Mouse (Mus musculus): Measurements from ENCODE around the gene Rhoq.
A peak's percentile ranks its signal among the peaks of the same experiment; 100 is the strongest.

Rhoq gene

GRCm38 (mm10) chr17:86962894-86963585 lies at the start of gene Rhoq:
TSS of gene Rhoq (plus strand) at chr17:86963082.
- DNase-seq, result peak; percentile 65

GRCm38 (mm10) chr17:86915540-86915939 lies 47.3 kb upstream of the Rhoq start:
- no peak for DNase-seq

GRCm38 (mm10) chr17:86917048-86917447 lies 45.8 kb upstream of the Rhoq start, which contains the start of gene Tmem247:
TSS of gene Tmem247 (plus strand) at chr17:86917348.
- no peak for DNase-seq

- DNase-seq, result no peak
Observed at GRCm38 (mm10) chr17:86918786-86919185, 44.1 kb upstream of the Rhoq start.

- DNase-seq, result no peak
Observed at GRCm38 (mm10) chr17:86919729-86920128, 43.2 kb upstream of the Rhoq start.

GRCm38 (mm10) chr17:86924679-86925078 lies 38.2 kb upstream of the Rhoq start:
- DNase-seq, result no peak

GRCm38 (mm10) chr17:86926836-86927235 lies 36.0 kb upstream of the Rhoq start:
- DNase-seq, result no peak

- DNase-seq, result no peak
Observed at GRCm38 (mm10) chr17:86929355-86929754, 33.5 kb upstream of the Rhoq start.

- no peak for DNase-seq
Observed at GRCm38 (mm10) chr17:86929981-86930380, 32.9 kb upstream of the Rhoq start.

GRCm38 (mm10) chr17:86932896-86933295 lies 30.0 kb upstream of the Rhoq start:
- no peak for DNase-seq

GRCm38 (mm10) chr17:86937064-86937463 lies 25.8 kb upstream of the Rhoq start:
- DNase-seq, result no peak

GRCm38 (mm10) chr17:86937497-86938155 lies 25.3 kb upstream of the Rhoq start:
- DNase-seq, result peak; percentile 21

- DNase-seq, result no peak
Observed at GRCm38 (mm10) chr17:86938683-86939082, 24.2 kb upstream of the Rhoq start.

- no peak for DNase-seq
Observed at GRCm38 (mm10) chr17:86942112-86942511, 20.8 kb upstream of the Rhoq start.

GRCm38 (mm10) chr17:86943158-86943557 lies 19.7 kb upstream of the Rhoq start:
- DNase-seq, result no peak

- DNase-seq, result no peak
Observed at GRCm38 (mm10) chr17:86946078-86946477, 16.8 kb upstream of the Rhoq start.

GRCm38 (mm10) chr17:86947840-86948796 lies 14.8 kb upstream of the Rhoq start, which contains the start of gene Atp6v1e2:
TSS of gene Atp6v1e2 (minus strand) at chr17:86947897.
- DNase-seq, result no peak

GRCm38 (mm10) chr17:86948801-86949200 lies 14.1 kb upstream of the Rhoq start:
- DNase-seq, result no peak

GRCm38 (mm10) chr17:86957239-86957638 lies 5.6 kb upstream of the Rhoq start:
- DNase-seq, result no peak

GRCm38 (mm10) chr17:86957968-86958367 lies 4.9 kb upstream of the Rhoq start:
- DNase-seq, result no peak

GRCm38 (mm10) chr17:86961301-86961841 lies 1.5 kb upstream of the Rhoq start:
- no peak for DNase-seq

GRCm38 (mm10) chr17:86962297-86962893 lies 487 bp upstream of the Rhoq start:
- peak; percentile 73 for DNase-seq

GRCm38 (mm10) chr17:86963586-86963902 lies 662 bp downstream of the Rhoq start:
- DNase-seq, result no peak
